In the genomic region with DNA sequence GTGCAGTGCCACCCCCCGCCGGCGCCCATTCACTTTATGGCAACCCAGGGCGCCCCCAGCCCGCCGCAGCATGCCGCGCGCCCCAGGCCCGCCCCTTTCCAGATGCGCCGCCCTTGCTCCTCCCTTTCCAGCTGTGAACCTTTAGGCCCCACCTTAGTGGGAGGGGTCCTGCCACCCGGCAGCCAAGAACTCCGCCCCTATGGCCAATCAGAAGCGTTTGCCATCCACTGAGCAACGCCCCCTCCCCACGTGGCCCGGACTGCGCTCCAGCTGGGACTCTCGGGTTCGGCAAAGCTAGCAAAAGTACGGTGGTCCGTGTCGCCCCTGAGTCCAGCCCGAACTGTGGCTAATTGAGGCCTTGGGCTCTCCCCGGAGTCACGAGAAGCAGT, we compare ENCODE assay signal across 8 mouse cellular contexts. TPM values are rescaled to one million over a fixed set of nuclear protein-coding genes. Genes with fewer than 3 reads are reported as not detected.
DNase-seq lines count a peak whose midpoint lies in the region; ATAC-seq and TF ChIP-seq lines count a peak whose summit lies in the region.

No protein-coding gene starts in this region.

- H3K27me3 ChIP-seq in intestine, embryonic 16.5 days (replicated peaks; ENCODE audit: control insufficient read depth, insufficient read depth, low read length) = peaks cover 50% of the 10 kb centered on the region
- peaks cover 3% of the 10 kb centered on the region; the same call in 1 of the 2 replicates for H3K27me3 ChIP-seq in liver, adult 2 months (ENCODE audit: control insufficient read depth, insufficient read depth, low read length)
- H3K27me3 ChIP-seq in myocyte (ENCODE audit: control insufficient read depth, insufficient read depth, insufficient read length) = no peaks in the 10 kb centered on the region

- peak; percentile 18 to 26 for DNase-seq in cerebellum, adult 18-20 months
- DNase-seq in cerebellum, adult 9-10 months = no peak
- DNase-seq in embryo, embryonic 10 days (ENCODE audit: low spot score) = peak; percentile 95
- peak; percentile 78 to 91 for DNase-seq in gastrocnemius, postnatal 4 days (ENCODE audit: low spot score in 2 of 2)
- DNase-seq in liver, adult 2 months (ENCODE audit: extremely low read depth, low read depth, low spot score) = peak; percentile 76
- peak; percentile 78 to 82 for DNase-seq in spleen, postnatal 4 days (ENCODE audit: low spot score in 2 of 2)

- no peaks in the 10 kb centered on the region for H3K9me3 ChIP-seq in intestine, embryonic 16.5 days (ENCODE audit: control insufficient read depth, low read length)

- TF ChIP-seq POLR2A in liver, adult 2 months (IDR thresholded peaks at IDR 0.05; ENCODE audit: extremely low read depth, insufficient read depth, low read length) = no peak
- TF ChIP-seq POLR2A in myocyte (IDR thresholded peaks at IDR 0.05; ENCODE audit: insufficient read length, low read depth) = peak; percentile 49

- H3K27ac ChIP-seq in intestine, embryonic 16.5 days (ENCODE audit: low read length) = no peak overlapping the region
- no peak overlapping the region for H3K27ac ChIP-seq in liver, adult 2 months (replicated peaks; ENCODE audit: insufficient read depth, low read depth, low read length)

- H3ac ChIP-seq in myocyte (ENCODE audit: control insufficient read depth, insufficient read length) = peak overlapping the region; percentile 43

- no peak for TF ChIP-seq CTCF in liver, adult 2 months (IDR thresholded peaks at IDR 0.05; ENCODE audit: low read depth, low read length)

- H3K4me2 ChIP-seq in intestine, embryonic 16.5 days (ENCODE audit: low read depth, low read length) = peak overlapping the region; percentile 97
- peak overlapping the region; percentile 98 for H3K4me2 ChIP-seq in myocyte (ENCODE audit: low read depth)

- H3K79me2 ChIP-seq in liver, adult 2 months (ENCODE audit: control insufficient read depth, insufficient read depth, low read length) = peaks cover 9% of the 10 kb centered on the region; the same call in 1 of the 2 replicates
- peaks cover 9% of the 10 kb centered on the region for H3K79me2 ChIP-seq in myocyte (ENCODE audit: control insufficient read depth, insufficient read depth)

- WGBS in intestine, embryonic 16.5 days = under 1% methylated on average over 27 of the region's 27 CpGs
- under 1% methylated on average over 26 of the region's 27 CpGs for WGBS in liver, adult 2 months

- no peaks in the 10 kb centered on the region for H3K36me3 ChIP-seq in intestine, embryonic 16.5 days (ENCODE audit: control insufficient read depth, insufficient read depth, low read length)
- no peaks in the 10 kb centered on the region for H3K36me3 ChIP-seq in liver, adult 2 months (ENCODE audit: control insufficient read depth, insufficient read depth, low read length)
- H3K36me3 ChIP-seq in myocyte (ENCODE audit: control insufficient read depth, insufficient read depth) = no peaks in the 10 kb centered on the region

- H3K4me1 ChIP-seq in intestine, embryonic 16.5 days (ENCODE audit: control insufficient read depth, insufficient read depth, low read length) = peaks cover 17% of the 10 kb centered on the region
- H3K4me1 ChIP-seq in liver, adult 2 months (ENCODE audit: control insufficient read depth, insufficient read depth, low read length) = peaks cover 6% of the 10 kb centered on the region

- H3K9ac ChIP-seq in intestine, embryonic 16.5 days (ENCODE audit: low read depth, low read length) = peak overlapping the region; percentile 52
- H3K9ac ChIP-seq in liver, adult 2 months (ENCODE audit: low read depth, low read length) = peak overlapping the region; percentile 42; the same call in 1 of the 2 replicates

- peak; percentile 70 for ATAC-seq in intestine, embryonic 16.5 days

- peak overlapping the region; percentile 57 for H3K4me3 ChIP-seq in intestine, embryonic 16.5 days (ENCODE audit: low read length)
- H3K4me3 ChIP-seq in liver, adult 2 months (ENCODE audit: insufficient read depth, low read depth, low read length) = peak overlapping the region; percentile 67
- H3K4me3 ChIP-seq in myocyte = peak overlapping the region; percentile 34

TF ChIP-seq in myocyte, 11 proteins besides CTCF, POLR2A, EP300 and RAD21:
- peak; percentile 86 for TF ChIP-seq USF1 (IDR thresholded peaks at IDR 0.05; ENCODE audit: low read depth)
- TF ChIP-seq TCF3 (IDR thresholded peaks at IDR 0.05; ENCODE audit: insufficient read length, low read depth) = no peak
- no peak for TF ChIP-seq SRF (IDR thresholded peaks at IDR 0.05; ENCODE audit: control insufficient read depth, insufficient read length, low read depth)
- TF ChIP-seq CEBPB (IDR thresholded peaks at IDR 0.05; ENCODE audit: insufficient read depth, poor library complexity, severe bottlenecking) = no peak
- no peak for TF ChIP-seq REST (IDR thresholded peaks at IDR 0.05; ENCODE audit: insufficient read depth, insufficient read length)

RNA-seq across cellular contexts. Expression of gene Pitx3, which starts 0.2 kb away (rescaled TPM):
- 10 to 100 TPM; 32.2 to 36.1 TPM for total RNA-seq in gastrocnemius, postnatal 4 days (2021)
- polyA plus RNA-seq in intestine, embryonic 16.5 days (2015; fragmentation: Nextera tagmentation; extraction: Ambion mirVana) = not detected in 2 replicates
- not detected in 2 replicates for total RNA-seq in liver, adult 2 months (2014; rRNA removed)
- polyA plus RNA-seq in liver, adult 2 months (2012; rRNA removed) = not detected in 2 replicates
- 9.3 TPM for polyA plus RNA-seq in myocyte (2012; fragmentation: generic; extraction: Trizol)

RNA-seq across cellular contexts. Expression of gene Gbf1, which starts 3.9 kb away (rescaled TPM):
- total RNA-seq in gastrocnemius, postnatal 4 days (2021) = 10 to 100 TPM; 76.4 to 86.9 TPM
- polyA plus RNA-seq in intestine, embryonic 16.5 days (2015; fragmentation: Nextera tagmentation; extraction: Ambion mirVana) = 33.6 and 36.6 TPM in 2 replicates
- total RNA-seq in liver, adult 2 months (2014; rRNA removed) = 25.0 and 25.7 TPM in 2 replicates
- polyA plus RNA-seq in liver, adult 2 months (2012; rRNA removed) = 49.3 and 58.1 TPM in 2 replicates
- 61.8 TPM for polyA plus RNA-seq in myocyte (2012; fragmentation: generic; extraction: Trizol)

RNA-seq across cellular contexts. Expression of gene Elovl3, which starts 16.7 kb away (rescaled TPM):
- not detected for total RNA-seq in gastrocnemius, postnatal 4 days (2021)
- polyA plus RNA-seq in intestine, embryonic 16.5 days (2015; fragmentation: Nextera tagmentation; extraction: Ambion mirVana) = not detected in 2 replicates
- 0.67 and 9.8 TPM in 2 replicates for total RNA-seq in liver, adult 2 months (2014; rRNA removed)
- polyA plus RNA-seq in liver, adult 2 months (2012; rRNA removed) = 2.6 and 3.7 TPM in 2 replicates
- polyA plus RNA-seq in myocyte (2012; fragmentation: generic; extraction: Trizol) = 0.50 TPM

Comparison
In these comparisons a context has a peak if more than half of its experiments do, and no peak if none do; other contexts are left out.
1. RNA of gene Pitx3, which starts 0.2 kb away (polyA plus RNA-seq): 9.3 TPM in myocyte (single experiment); not detected in liver, adult 2 months and not detected in intestine, embryonic 16.5 days; every median in the first group is over 10 times any median in the second.
2. Peak in every context shown above with its lines, with median percentiles within 50 percentile points of each other: H3K4me3 ChIP-seq.